Mouse (Mus musculus) spleen, adult 2 months (tissue): Measurements from ENCODE around the gene Mia2.

Experiments
- CTCF ChIP-seq: fragments of 200-500 bp; IDR thresholded peaks from 2 replicates; pipeline ENCODE4 v1.5.1; 2011; ENCODE audit warnings: mild to moderate bottlenecking, inconsistent platforms; ENCODE audit not compliant: insufficient read depth, insufficient read length, insufficient replicate concordance; ENCODE audit errors: extremely low read depth
- POLR2A ChIP-seq: fragments of 200-500 bp; IDR thresholded peaks from 2 replicates; pipeline ENCODE4 v1.6.1; 2011; ENCODE audit warnings: low read depth, low read length, inconsistent platforms

DNA sequence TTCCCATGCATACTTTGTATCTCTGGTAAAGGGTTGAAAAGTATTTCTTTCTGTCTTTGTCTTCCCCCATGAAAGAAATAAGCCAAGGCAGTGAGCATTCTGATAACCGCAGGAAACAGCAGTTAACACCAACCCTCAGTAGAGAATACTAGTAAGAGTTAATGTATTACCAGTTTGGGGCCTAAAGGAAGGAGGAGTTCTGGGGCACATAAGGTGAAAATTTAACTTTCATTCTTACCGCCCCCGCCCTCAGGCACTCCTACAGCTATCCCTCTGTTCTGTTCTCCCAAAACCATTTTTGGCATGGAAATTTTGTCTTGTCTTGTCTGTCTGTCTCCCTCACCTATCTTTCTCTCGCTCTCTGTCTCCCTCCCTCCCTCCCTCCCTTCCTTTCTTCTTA lies 54.1 kb downstream of the Mia2 start:
- TF ChIP-seq CTCF (no peak), POLR2A (no peak)
